Mouse (Mus musculus) embryo, embryonic 11.5 days (tissue): ENCODE measurements around the gene Pik3ip1.

Source experiments
- DNase-seq: peaks from one replicate; pipeline ENCODE4 v3.0.0-alpha.2; 2012; ENCODE audit warnings: low read depth, low spot score

Gene Pik3ip1

DNA sequence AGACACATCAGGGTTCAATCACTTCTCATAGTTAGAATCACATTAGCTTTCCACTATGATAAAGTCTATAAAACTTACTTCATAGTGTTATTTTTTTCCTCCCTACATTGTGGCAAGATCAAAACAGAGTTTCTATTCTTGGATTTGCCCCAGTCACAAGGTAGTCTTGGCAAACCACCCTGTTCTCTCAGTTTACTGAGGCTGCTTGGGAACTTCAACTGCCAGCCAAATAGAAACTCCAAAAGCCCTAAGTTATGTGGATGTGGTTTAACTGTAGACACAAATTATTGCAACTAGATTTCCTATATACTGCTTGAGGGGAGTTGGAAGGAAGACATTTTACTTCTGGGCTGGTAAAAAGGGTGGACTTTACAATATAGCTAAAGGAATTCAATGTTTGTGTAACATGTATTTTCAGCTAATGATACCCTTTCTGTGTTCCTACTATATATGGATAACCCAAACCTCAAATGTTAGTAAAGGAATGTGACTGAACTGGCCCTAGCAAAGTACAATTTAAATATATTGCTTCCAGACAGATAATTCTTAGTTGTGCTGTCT, at the start of gene Pik3ip1:
TSS of gene Pik3ip1 (plus strand) at position 511 of the 561 bp plus-strand sequence.
- DNase-seq, result no peak

DNA sequence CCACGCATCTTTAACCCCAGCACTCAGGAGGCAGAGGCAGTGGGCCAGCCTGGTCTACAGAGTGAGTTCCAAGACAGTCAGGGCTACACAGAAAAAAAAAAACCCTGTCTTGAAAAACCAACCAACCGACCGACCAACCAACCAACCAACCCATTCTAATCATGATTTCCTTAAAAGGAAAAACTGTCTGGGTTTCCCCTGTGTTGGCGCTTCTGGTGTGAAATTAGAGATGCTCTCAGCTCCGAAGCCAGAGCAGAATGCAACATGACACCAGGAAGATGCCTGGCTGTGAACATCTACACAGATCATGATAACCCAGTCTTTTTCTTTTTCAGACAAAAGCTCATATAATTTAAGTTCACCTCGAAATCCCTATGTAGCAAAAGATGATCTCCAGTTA, 47.3 kb upstream of the Pik3ip1 start:
- no peak for DNase-seq

DNA sequence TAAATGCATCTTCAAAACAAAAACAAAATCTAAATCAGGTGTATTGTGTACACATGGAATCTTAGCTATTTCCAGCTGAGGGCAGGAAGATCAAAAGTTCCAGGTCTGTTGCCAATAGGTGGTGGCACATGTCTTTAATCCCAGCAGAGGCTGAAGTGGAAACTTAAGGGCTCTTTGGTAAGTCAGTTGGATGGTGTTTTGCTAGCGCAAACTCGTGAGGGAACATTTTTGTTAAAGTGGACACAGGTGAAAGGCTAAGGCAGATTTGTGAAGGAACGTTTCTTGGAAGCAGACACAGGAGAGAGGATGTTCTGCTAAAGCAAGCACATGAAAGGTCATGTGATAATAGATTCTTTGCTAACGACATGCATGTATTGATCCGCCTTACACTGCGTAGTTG, 46.6 kb upstream of the Pik3ip1 start:
- no peak for DNase-seq

DNA sequence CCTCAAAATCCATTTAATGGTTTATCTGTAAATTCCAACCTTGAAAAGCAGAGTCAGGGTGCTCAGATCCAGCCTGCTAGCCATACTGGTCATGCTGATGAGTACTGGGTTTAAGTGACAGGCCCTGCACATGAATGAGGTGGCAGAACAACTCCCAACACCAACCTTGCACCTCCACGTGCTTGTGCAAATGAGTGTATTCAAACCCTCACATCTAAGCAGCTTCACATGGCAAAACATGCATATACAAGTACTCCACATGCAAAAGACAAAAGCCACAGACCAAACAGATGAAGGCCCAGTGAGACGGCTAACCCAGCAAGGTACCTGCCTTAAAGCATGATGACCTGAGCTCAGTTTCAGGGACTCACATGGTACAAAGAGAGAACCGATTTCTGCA, 44.3 kb upstream of the Pik3ip1 start:
- DNase-seq, result no peak

DNA sequence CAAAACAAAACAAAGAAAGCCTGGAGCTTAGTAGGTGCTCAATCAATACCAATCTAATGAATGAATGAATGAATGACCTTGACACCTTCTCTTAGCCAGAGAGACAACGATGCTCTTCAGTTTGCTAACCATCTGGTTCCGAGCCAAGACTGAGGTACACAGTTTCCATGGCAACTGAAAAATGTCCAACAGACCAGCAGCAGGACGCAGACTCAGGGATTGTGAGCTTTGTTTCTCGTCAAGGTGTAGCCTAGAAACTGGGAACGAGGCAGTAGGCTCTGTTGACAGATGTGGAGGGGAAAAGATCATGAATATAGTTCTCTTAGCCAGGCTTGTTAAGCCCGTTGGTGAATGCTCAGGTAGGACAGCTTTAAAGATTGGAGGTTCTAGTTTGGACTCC, 43.1 kb upstream of the Pik3ip1 start:
- no peak for DNase-seq

DNA sequence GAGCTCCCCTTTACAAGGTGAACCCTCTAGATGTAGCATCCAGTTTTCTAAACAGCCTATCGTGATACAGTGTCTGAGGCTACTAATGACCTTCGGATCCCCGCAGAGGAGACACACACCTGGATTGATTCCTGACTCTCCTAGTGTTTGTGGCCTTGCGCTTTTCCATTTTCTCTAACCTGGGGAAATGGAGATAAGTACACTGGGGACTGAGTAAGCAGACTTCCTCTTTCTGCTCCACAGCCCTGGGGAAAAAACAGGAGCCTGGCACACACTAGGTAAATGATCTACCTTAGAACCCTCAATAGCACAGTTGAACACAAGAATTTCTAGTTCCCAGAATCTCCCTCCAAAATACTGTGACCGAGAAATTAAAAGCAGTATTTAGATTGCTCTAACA, 42.3 kb upstream of the Pik3ip1 start:
- DNase-seq, result no peak

DNA sequence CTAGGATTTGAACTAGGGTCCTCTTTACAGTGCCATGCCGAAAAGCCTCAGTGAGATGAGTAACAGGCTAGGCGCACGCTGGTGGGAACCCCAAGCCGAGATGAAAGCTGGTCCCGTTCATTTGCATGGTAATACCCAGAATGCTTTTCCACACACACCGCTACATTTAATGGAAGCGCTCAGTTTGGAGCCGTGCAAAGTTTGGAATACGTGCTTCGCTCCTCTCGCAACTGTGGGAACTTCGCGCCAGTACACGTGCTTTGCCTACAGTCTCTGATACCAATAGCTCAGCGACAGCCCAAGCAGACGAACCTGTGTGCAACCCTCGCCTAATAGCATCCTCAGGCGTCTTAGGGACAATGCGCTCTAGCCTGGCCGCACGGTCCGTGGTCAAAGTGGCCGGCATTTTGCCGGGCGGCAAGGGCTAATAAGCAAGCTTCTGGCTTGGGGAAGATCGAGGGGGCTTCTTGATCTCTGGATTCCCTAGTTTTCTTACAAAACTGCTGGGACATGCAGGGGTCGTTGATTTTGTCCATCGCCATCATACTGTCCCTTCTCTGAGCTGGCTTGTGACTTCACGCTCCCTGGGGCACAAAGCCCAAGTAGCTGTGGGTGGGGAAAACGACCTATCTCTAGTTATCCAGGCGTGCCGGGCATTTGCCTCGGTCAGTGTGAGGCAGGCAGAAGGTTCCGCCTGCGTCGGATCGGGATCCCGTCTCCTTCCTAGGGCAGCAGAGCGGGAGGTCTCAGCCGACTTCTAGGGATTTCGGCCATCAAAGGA, 41.5 kb upstream of the Pik3ip1 start, which contains the start of gene Patz1:
TSS of gene Patz1 (plus strand) at position 354 of the 781 bp plus-strand sequence.
- peak; percentile 44 for DNase-seq

DNA sequence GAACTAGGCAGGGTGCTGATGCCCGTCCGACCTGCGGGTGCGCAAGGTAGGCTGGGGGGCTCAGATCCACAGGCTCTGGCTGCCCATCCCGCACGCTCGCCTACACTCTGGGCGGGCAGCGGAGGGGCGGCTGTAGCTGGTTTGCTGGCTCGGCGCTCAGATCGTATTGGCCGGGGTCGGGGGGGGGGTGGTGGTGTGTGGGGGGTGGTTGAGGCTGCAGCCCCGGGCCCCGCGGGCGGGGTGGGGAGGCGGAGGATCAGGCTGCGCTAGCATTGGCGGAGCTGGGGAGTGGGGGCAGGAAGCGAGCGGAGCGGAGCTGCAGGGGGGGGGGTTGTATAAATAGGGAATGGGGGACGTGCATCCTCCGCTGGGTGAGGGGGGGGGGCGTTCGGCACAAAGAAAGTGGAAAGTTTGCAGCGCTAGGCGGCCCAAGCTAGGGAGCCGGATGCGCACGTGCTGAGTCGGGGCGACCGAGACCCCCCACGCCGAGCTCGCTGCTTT, 40.8 kb upstream of the Pik3ip1 start:
- peak; percentile 86 for DNase-seq

DNA sequence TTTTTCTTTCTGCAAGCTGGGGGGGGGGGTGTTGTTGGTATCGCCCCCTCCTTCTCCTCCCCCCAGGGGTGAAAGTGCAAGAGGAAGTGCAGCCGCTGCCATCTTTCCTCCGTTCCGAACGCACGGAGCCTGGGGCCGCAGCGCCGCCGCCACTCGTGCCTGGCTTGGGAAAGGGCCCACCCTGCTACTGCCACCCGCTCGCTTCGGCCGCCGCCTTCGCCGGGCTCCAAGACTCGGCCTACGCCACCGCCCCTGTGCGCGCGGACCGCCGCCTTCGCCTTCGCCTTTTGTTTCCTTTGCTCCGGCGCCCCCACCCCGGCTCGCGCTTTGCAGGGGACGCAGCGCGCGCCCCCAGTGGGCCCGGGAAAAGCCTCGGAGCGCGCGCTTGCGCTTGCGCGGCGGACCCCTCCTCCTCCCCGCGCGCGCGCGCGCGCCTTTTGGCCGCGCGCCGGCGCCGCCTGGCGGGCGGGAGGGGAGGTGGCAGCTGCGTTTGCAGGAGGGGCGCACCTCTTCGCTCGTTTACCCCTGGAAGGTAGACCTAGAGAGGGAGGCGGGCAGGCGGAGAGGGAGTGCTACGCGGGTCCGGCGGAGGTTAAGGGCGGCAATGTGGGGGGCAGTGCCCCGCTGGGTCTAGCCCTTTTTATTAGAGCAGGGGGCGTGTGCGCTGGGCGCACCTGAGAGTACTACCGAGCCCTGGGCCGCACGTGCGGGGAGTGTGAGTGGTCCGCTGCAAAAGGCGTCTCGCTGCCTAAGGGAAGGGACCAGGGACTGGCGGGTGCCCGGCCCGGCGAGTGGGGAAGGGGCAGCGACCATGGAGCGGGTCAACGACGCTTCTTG, 40.2 kb upstream of the Pik3ip1 start:
- peak; percentile 87 for DNase-seq

DNA sequence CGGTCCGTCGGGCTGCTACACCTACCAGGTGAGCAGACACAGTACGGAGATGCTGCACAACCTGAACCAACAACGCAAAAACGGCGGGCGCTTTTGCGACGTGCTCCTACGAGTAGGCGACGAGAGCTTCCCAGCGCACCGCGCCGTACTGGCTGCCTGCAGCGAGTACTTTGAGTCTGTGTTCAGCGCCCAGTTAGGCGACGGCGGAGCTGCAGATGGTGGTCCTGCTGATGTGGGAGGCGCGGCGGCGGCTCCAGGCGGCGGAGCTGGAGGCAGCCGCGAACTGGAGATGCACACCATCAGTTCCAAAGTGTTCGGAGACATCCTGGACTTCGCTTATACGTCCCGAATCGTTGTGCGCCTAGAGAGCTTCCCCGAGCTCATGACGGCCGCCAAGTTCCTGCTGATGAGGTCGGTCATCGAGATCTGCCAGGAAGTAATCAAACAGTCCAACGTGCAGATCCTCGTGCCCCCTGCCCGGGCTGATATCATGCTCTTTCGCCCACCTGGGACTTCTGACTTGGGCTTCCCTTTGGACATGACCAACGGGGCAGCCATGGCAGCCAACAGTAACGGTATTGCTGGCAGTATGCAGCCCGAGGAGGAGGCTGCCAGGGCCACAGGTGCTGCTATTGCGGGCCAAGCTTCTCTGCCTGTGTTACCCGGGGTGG, 39.4 kb upstream of the Pik3ip1 start:
- no peak for DNase-seq

DNA sequence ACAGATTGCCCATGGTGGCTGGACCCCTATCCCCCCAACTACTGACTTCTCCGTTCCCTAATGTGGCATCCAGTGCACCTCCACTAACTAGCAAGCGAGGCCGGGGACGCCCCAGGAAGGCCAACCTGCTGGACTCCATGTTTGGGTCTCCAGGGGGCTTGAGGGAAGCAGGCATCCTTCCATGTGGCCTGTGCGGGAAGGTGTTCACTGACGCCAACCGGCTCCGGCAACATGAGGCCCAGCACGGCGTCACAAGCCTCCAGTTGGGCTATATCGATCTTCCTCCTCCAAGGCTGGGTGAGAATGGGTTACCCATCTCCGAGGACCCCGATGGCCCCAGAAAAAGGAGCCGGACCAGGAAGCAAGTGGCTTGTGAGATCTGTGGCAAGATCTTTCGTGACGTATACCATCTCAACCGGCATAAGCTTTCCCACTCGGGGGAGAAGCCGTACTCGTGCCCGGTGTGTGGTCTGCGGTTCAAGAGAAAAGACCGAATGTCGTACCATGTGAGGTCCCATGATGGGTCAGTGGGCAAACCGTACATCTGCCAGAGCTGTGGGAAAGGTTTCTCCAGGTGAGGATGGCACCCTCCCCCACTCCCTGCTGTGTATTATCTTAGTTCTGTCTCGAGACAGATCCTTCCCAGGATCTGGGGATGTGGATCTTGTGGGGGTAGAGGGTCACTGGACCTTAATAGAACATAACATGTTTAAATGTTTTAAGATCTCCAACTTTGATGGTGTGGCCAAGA, 38.7 kb upstream of the Pik3ip1 start:
- DNase-seq, result no peak

DNA sequence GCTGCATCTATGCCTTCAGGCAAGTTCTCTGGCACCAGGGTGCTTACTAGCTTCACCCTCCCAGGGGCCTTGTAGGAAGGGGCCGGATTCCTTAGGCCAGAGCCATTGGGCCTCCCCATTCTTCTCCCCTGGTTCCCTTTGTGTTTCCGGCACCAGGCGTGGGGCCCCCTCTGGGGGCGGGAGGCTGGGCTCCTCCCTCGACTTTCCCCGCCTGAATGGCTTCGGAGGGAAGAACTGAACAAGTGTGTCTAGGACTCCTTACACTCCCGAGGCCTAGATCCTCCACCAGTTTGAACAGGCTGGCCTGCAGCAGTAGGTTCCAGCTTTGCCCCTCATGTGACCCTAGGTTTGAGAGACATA, 38.2 kb upstream of the Pik3ip1 start:
- DNase-seq, result peak; percentile 60

DNA sequence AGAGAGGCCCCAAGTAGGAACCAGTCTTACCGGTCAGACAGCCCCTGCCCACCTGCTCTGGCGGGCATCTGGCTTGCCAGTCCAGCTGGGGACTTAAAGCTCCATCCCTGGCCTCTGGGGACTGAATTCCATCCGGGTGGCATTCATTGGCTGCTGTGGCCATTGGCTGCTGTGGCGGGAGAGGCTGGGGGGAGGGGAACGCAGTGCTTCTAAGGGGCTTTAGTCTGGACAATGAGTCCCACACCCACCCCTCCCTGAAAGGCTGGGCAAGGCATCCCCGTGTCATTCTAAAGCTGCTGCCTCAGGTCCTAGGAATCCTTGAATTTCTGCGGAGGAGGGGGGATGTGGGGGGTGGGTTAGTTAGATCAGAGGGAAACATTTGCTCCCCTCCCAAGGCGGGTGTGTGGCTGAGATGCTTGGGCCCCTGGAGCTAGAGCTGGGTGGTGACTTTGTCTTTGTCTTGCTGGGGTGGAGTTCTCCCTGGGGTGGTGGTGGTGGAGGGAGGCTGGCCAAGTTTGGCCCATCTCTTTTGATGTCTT, 37.4 kb upstream of the Pik3ip1 start:
- DNase-seq, result peak; percentile 61

DNA sequence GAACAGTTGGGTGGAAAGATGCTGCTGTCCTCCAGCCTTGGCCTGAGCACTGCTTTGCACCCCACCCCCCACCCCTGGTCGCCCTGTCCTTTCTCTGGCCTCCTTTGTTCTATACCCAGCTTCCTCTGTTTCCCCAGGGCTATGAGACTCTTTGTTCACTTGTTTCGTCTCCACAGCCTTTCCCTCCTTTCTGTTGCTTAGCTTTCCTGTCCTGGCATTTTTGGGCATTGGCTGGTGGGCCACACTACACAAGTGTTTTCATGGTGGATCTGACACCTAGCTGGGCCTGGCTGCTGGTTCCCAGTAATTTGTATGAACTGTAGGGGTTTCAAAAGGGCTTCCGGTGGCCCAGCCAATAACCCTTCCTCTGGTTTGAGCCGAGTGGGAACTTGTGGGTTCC, 36.8 kb upstream of the Pik3ip1 start:
- no peak for DNase-seq

DNA sequence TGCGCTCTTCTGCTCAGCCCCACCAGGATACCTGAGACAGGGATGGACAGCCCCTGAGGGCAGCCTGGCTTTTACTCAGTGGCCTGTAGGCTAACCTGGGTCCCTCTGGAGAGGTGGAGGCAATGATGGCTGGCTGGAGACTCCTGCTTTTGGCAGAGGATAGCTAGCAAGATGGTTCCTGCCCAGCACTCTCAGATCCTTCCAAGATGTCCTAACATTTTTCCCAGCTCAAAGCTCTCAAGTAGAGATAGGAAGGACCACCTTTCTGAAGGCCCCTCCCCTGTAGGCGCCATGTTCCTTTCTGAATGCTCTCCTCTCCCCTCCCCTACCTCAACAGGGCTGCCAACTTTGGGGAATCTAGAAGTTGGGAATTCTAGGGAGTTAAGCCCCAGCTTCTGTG, 35.6 kb upstream of the Pik3ip1 start:
- no peak for DNase-seq

DNA sequence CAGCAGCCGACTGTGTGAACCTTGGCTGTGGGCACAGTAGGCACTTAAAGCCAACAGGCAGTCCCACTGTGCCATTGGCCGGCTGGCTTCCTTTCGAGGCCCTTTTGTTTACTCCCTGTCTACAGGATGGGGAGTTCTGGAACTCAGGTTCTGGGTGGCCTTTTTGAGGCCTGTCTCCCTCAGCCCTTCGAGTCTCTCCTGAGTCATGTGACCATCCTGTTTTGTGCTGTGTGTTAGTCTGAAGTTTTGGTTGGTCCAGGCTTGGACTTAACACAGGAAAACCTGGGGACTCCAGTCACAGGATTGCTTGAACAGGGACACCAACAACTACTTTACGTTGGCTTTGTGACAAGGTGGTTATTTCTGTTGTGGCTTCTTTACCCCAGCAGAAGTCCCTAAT, 34.1 kb upstream of the Pik3ip1 start:
- no peak for DNase-seq

DNA sequence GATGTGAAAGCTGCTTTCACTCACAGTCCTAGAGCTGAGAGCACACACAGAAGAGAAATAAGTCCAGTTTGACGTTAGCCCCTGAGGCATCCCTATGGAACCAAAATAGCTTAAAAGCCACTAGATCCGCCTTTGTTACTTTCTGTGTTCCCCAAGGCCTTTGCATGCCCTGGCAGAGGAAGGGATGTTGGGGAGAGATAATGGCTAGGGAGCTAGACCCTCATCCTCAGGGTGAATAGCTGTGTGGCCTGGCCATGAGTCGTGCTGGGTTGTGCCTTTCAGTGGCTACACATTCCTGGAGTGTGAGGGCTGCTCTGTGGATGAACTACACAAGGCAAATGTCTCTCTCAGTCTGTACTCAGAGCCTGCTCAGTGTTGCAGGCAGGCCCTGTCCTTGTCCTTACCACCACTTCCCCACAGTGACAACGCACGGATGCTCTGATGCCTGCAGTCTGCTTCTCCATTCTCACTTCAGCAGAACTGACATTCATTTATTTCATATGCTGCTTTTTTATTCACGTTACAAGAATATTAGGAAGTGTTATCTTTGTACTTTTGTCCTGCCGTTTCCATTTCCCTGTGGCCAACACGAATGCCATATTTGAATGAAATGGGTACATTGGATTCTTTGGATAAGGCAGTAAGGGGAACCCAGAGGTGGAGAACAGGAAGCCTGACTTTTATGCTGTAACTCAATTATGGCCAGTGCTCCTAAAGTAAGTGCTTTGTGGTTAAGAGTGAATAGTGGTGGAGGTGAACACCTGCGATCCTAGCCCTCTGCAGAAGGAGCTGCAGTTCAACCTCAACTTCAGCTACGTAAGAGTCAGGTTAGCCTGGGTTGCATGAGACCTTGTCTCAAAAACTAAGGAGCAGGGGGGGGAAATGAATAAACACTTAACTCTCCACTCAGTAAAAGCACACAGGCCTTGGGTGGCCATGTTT, 32.1 kb upstream of the Pik3ip1 start:
- no peak for DNase-seq

DNA sequence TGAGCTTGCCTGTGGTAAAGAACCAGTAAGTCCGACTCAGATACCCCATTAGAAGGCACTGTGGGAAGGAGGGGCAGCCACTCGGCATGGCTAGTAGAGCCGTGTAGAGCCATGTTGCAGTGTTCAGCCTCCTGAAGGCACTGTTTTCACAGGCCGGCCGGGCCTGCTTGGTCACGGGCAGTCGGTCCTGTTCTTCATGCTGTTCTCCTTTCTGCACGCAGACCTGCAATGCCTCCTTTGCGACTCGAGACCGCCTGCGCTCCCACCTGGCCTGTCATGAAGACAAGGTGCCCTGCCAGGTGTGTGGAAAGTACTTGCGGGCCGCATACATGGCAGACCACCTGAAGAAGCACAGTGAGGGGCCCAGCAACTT, 31.4 kb upstream of the Pik3ip1 start:
- DNase-seq, result no peak

DNA sequence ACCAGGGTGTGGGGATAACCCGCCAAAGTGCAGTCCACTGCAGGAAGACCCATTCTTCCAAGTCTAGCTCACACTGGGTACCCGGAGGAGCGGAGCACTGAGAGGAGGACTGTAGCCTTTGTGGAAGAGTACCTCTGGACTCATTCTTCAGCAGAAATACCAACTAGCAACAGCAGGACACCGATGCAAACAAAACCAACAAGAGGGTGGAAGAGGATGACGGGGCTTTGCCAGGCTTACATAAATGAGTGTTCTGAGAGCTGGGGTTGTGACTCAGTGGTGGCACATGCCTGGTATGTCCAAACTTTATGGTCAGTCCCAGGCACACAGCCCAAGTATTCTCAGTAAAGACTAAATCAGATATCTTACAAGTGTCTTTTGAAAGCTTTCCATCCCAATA, 29.1 kb upstream of the Pik3ip1 start:
- no peak for DNase-seq

DNA sequence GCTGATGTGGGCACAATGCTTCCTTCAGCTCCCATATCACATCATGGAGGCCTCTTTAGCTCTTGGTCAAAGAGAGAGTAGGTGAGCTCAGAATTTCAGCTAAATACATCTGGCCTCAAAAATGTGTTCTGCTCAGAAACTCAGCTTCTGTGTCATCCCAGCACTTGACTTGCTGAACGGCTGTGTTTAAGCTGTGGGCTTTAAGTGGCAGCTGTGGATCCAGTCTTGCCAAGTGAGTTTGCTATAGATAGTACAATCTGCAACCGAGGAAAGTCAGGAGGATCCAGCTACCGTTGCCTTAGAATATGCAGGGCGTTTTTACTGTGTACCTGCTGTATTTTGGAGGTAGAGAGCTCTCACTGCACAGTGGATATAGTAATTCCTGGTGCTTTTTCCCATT, 27.8 kb upstream of the Pik3ip1 start:
- DNase-seq, result no peak
